Mouse (Mus musculus) CH12.LX (cell line): ENCODE data around the gene Il6st. TPM values are rescaled to one million over a fixed set of nuclear protein-coding genes. Genes with fewer than 3 reads are reported as not detected.

ENCODE experiments used
- DNase-seq: peaks from one replicate; pipeline ENCODE4 v3.0.0-alpha.2; 2013; ENCODE audit errors: extremely low read depth
- H3K27ac ChIP-seq: 2 replicates; pipeline ENCODE4 v1.5.1; 2012; ENCODE audit warnings: low read depth, mild to moderate bottlenecking, control low read depth, moderate library complexity; ENCODE audit not compliant: insufficient read depth
- H3K27me3 ChIP-seq: replicated peaks from 2 replicates; pipeline ENCODE3; 2012; ENCODE audit warnings: inconsistent platforms
- H3K36me3 ChIP-seq, 2 experiments: replicated peaks in 1 of 2; 2 replicates each; pipeline versions ENCODE3 to v1.6.1; 2012; ENCODE audit warnings: inconsistent platforms in 1 of 2, low read length in 1 of 2, mild to moderate bottlenecking in 1 of 2, mixed read lengths in 1 of 2, moderate library complexity in 1 of 2; ENCODE audit not compliant: control insufficient read depth in 1 of 2, insufficient read depth in 1 of 2
- H3K4me1 ChIP-seq, 2 experiments: 2 replicates each; pipeline ENCODE4 v1.6.1; 2012; ENCODE audit warnings: inconsistent platforms in 1 of 2, moderate library complexity in 1 of 2; ENCODE audit not compliant: insufficient read depth in 2 of 2, control insufficient read depth in 1 of 2
- H3K4me2 ChIP-seq: 2 replicates; pipeline ENCODE4 v1.6.1; 2012; ENCODE audit warnings: low read depth, mild to moderate bottlenecking, control low read depth; ENCODE audit not compliant: poor library complexity, insufficient read depth, severe bottlenecking
- H3K4me3 ChIP-seq, 3 experiments: fragments of 150-350 bp in 1 of 3; sonication (generic) in 1 of 3; replicated peaks in 1 of 3; 2 replicates each; pipeline versions ENCODE3 to v1.5.1; 2011 to 2012; ENCODE audit warnings: low read depth in 2 of 3, low read length in 2 of 3, mild to moderate bottlenecking in 2 of 3, moderate library complexity in 2 of 3, control low read depth in 1 of 3, improper control_type of control experiment in 1 of 3, inconsistent platforms in 1 of 3, mixed read lengths in 1 of 3; ENCODE audit not compliant: poor library complexity in 1 of 3
- H3K79me2 ChIP-seq: replicated peaks from 2 replicates; pipeline ENCODE4 v1.6.1; 2012; ENCODE audit warnings: mild to moderate bottlenecking, moderate library complexity; ENCODE audit not compliant: control insufficient read depth, poor library complexity, insufficient read depth, severe bottlenecking; ENCODE audit errors: extremely low read depth
- H3K9ac ChIP-seq: 2 replicates; pipeline ENCODE4 v1.6.1; 2012; ENCODE audit warnings: low read depth, mild to moderate bottlenecking, control low read depth, moderate library complexity; ENCODE audit not compliant: insufficient read depth
- H3K9me3 ChIP-seq: replicated peaks from 2 replicates; pipeline ENCODE3; 2012; ENCODE audit warnings: low read length, inconsistent platforms, mixed read lengths
- CHD1 ChIP-seq: IDR thresholded peaks from 2 replicates; pipeline ENCODE4 v1.6.1; 2012; ENCODE audit warnings: low read depth, low read length, improper control_type of control experiment, inconsistent platforms
- CTCF ChIP-seq, 2 experiments: IDR thresholded peaks in 1 of 2; conservative IDR thresholded peaks in 1 of 2; 2 replicates each; pipeline ENCODE4 v1.5.1; 2011 to 2012; ENCODE audit warnings: low read depth in 2 of 2, low read length in 2 of 2, improper control_type of control experiment in 1 of 2, inconsistent platforms in 1 of 2, mild to moderate bottlenecking in 1 of 2, moderate library complexity in 1 of 2
- ELF1 ChIP-seq: IDR thresholded peaks from 2 replicates; pipeline ENCODE4 v1.6.1; 2014; ENCODE audit warnings: low read depth, mild to moderate bottlenecking, inconsistent platforms, low read length, improper control_type of control experiment
- EP300 ChIP-seq: IDR thresholded peaks from 2 replicates; pipeline ENCODE4 v1.6.1; 2011; ENCODE audit warnings: low read length, improper control_type of control experiment
- ETS1 ChIP-seq: conservative IDR thresholded peaks from 2 replicates; pipeline ENCODE4 v1.6.1; 2012; ENCODE audit warnings: low read depth, mild to moderate bottlenecking, inconsistent platforms, low read length, improper control_type of control experiment, moderate library complexity
- IRF4 ChIP-seq: IDR thresholded peaks from 2 replicates; pipeline ENCODE4 v1.6.1; 2014; ENCODE audit warnings: low read depth, mild to moderate bottlenecking, inconsistent platforms, low read length, improper control_type of control experiment
- JUND ChIP-seq: conservative IDR thresholded peaks from 2 replicates; pipeline ENCODE4 v1.6.1; 2011; ENCODE audit warnings: low read depth, low read length, improper control_type of control experiment
- MAX ChIP-seq: IDR thresholded peaks from 2 replicates; pipeline ENCODE4 v1.6.1; 2011; ENCODE audit warnings: low read length, improper control_type of control experiment
- MXI1 ChIP-seq: IDR thresholded peaks from 2 replicates; pipeline ENCODE4 v1.6.1; 2011; ENCODE audit warnings: mild to moderate bottlenecking, low read depth, low read length, improper control_type of control experiment
- NELFE ChIP-seq: IDR thresholded peaks from 2 replicates; pipeline ENCODE4 v1.6.1; 2011; ENCODE audit warnings: low read depth, low read length, improper control_type of control experiment
- POLR2A ChIP-seq: IDR thresholded peaks from 2 replicates; pipeline ENCODE4 v1.6.1; 2011; ENCODE audit warnings: low read depth, mild to moderate bottlenecking, improper control_type of control experiment, low read length
- RAD21 ChIP-seq: IDR thresholded peaks from 2 replicates; pipeline ENCODE4 v1.6.1; 2011; ENCODE audit warnings: low read depth, mild to moderate bottlenecking, low read length, improper control_type of control experiment, moderate library complexity
- RCOR1 ChIP-seq: conservative IDR thresholded peaks from 2 replicates; pipeline ENCODE4 v1.6.1; 2012; ENCODE audit warnings: low read depth, mild to moderate bottlenecking, inconsistent platforms, low read length, improper control_type of control experiment
- SMC3 ChIP-seq: IDR thresholded peaks from 2 replicates; pipeline ENCODE4 v1.6.1; 2011; ENCODE audit warnings: low read depth, low read length, improper control_type of control experiment
- TBP ChIP-seq: conservative IDR thresholded peaks from 2 replicates; pipeline ENCODE4 v1.6.1; 2011; ENCODE audit warnings: low read depth, low read length, improper control_type of control experiment
- TCF12 ChIP-seq: IDR thresholded peaks from 2 replicates; pipeline ENCODE4 v1.6.1; 2014; ENCODE audit warnings: low read depth, mild to moderate bottlenecking, inconsistent platforms, low read length, improper control_type of control experiment
- ZC3H11A ChIP-seq: IDR thresholded peaks from 2 replicates; pipeline ENCODE4 v1.6.1; 2012; ENCODE audit warnings: low read depth, mild to moderate bottlenecking, inconsistent platforms, low read length, improper control_type of control experiment
- ZKSCAN1 ChIP-seq: IDR thresholded peaks from 2 replicates; pipeline ENCODE4 v1.6.1; 2012; ENCODE audit warnings: low read depth, inconsistent platforms, low read length, improper control_type of control experiment, borderline replicate concordance
- ZNF384 ChIP-seq: IDR thresholded peaks from 2 replicates; pipeline ENCODE4 v1.6.1; 2012; ENCODE audit warnings: low read depth, low read length, improper control_type of control experiment, inconsistent platforms
- dilution Hi-C: fragments of 300-500 bp; cut with MboI; formaldehyde crosslinking; loops from 2 replicates; pipeline ENCODE4 v1.14.3; 2020; ENCODE audit warnings: low sequenced_read_pairs; ENCODE audit not compliant: extremely low pct_unique_long_range_greater_than_20kb, extremely low pct_ligation_motif_present
- in situ Hi-C: fragments of 300-500 bp; cut with MboI; formaldehyde crosslinking; loops from 3 replicates; pipeline ENCODE4 v1.14.3; 2019; ENCODE audit warnings: low sequenced_read_pairs, low pct_ligation_motif_present, low pct_unique_long_range_greater_than_20kb, mixed read lengths
- polyA plus RNA-seq: library from polyadenylated mRNA; unstranded; fragments of >175 nt; gene quantifications from 2 replicates; pipeline ENCODE4 v1.2.1, GENCODE M21; 2012; ENCODE audit warnings: low read depth; ENCODE audit not compliant: insufficient read length
- total RNA-seq, 2 experiments: library from RNA; depleted of rRNA; stranded (reverse); fragments of 300-350 nt in 1 of 2; fragments of >200 nt in 1 of 2; gene quantifications; 2 replicates each; pipeline ENCODE4 v1.2.3; 2012 to 2014

Il6st gene
- total and polyA plus RNA-seq, 3 experiments: 3.5 to 7.6 (median 5.7) TPM

- H3K36me3 ChIP-seq: no peaks in the 10 kb centered on the region
- peaks cover 0 to 11% of the 10 kb centered on the region in 2 experiments; a peak in 2 of 4 replicates for H3K4me1 ChIP-seq
- TF ChIP-seq MXI1 (peak; percentile 36; the same call in 1 of the 2 replicates), ZC3H11A (peak; percentile 81), JUND (no peak), SMC3 (peak; percentile 96), RAD21 (peak; percentile 92), CHD1 (no peak), IRF4 (peak; percentile 60; the same call in 1 of the 2 replicates), CTCF (conservative IDR thresholded peaks at IDR 0.05 in 1 of 2, IDR thresholded peaks at IDR 0.05 in 1 of 2; ENCODE audit: low read depth in 2 of 2, low read length in 2 of 2) (peak; percentile 73 to 93)
- TF ChIP-seq, all 38 proteins: peak for 6
- Histone ChIP-seq H3K9me3 (peaks cover 6% of the 10 kb centered on the region), H3K4me2 (no peak overlapping the region), H3K9ac (no peak overlapping the region), H3K79me2 (no peaks in the 10 kb centered on the region), H3K4me3 (no peak overlapping the region), H3K27ac (no peak overlapping the region), H3K27me3 (no peaks in the 10 kb centered on the region)
- in situ Hi-C loops: loop anchor here (25.0 kb wide), 1 partner anchor 743 kb away; no protein-coding TSS in a partner anchor
- peak; percentile 77 for DNase-seq
- dilution Hi-C loops: no loop called here
Observed at GRCm38 (mm10) chr13:112529893-112530292, 66.0 kb downstream of the Il6st start.

- TF ChIP-seq TCF12 (no peak), ZKSCAN1 (no peak), TBP (no peak), ELF1 (no peak), SMC3 (no peak), NELFE (no peak), ETS1 (no peak), POLR2A (no peak), ZNF384 (no peak), RAD21 (no peak), MAX (no peak), RCOR1 (no peak), MXI1 (no peak), IRF4 (no peak), EP300 (no peak)
- TF ChIP-seq, all 38 proteins: peak for 0
- H3K9me3 ChIP-seq: no peaks in the 10 kb centered on the region
- in situ Hi-C loops: loop anchor here (25.0 kb wide), 1 partner anchor 745 kb away; no protein-coding TSS in a partner anchor
Observed at GRCm38 (mm10) chr13:112532235-112532634, 68.4 kb downstream of the Il6st start.

More at GRCm38 (mm10) chr13:112532235-112532634, 68.4 kb downstream of the Il6st start:
- Histone ChIP-seq H3K4me3 (no peak overlapping the region), H3K4me1 (peaks cover 3 to 9% of the 10 kb centered on the region in 2 experiments; a peak in 2 of 4 replicates), H3K36me3 (no peaks in the 10 kb centered on the region), H3K4me2 (no peak overlapping the region), H3K27me3 (no peaks in the 10 kb centered on the region), H3K79me2 (no peaks in the 10 kb centered on the region), H3K9ac (no peak overlapping the region), H3K27ac (no peak overlapping the region)
- dilution Hi-C loops: no loop called here
- no peak for DNase-seq
